Mouse (Mus musculus): Measurements from ENCODE around the gene Zkscan17. TPM values are rescaled to one million over a fixed set of nuclear protein-coding genes. Genes with fewer than 3 reads are reported as not detected.

Gene Zkscan17
- total RNA-seq (2023), result 19.4 TPM

DNA sequence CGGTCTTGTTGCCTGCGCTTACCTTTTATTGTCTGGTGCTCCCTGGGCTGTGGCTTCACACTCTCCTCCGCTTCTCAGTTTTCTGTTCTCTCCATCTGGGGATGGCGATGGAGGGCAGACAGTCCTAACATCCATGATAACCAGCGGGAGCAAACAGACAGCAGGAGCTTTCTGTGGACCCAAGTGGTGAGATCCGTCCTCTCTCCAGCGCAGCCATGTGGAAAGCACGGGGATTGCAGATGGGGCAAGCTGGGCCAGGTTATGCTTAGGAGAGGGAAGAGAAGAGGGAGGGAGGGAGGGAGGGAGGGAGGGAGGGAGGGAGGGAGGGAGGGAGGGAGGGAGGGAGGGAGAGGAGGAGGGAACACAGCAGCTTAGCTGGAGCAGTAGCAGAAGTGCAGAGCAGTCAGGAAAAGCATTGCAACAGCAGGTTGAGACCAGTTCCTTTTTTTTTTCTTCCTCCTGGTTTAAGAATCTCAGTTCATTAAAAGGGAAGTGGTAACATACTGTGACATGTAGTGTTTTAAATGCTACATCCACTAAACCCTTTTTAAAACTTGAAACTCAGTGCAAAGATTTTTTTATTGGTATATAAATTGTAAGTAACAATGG is at the start of gene Zkscan17:
Gene Zkscan17 (minus strand): TSS at position 280 of the 609 bp plus-strand sequence.

DNA sequence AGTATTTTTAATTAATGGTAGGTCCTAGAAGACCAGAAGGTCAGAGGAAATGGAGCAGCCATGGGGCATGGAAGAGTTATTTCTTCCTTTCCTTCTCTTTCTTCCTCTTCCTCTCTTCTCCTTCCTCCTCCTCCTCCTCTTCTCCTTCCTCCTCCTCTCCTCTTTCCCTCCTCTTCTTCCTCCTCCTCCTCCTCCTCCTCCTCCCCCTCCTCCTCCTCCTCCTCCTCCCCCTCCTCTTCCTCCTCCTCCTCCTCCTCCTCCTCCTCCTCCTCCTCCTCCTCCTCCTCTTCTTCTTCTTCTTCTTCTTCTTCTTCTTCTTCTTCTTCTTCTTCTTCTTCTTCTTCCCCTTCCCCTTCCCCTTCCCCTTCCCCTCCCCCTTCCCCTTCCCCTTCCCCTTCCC is 49.6 kb upstream of the Zkscan17 start, which contains the start of gene Olfr222:
Gene Olfr222 (minus strand): TSS at position 101 of the 400 bp plus-strand sequence.

DNA sequence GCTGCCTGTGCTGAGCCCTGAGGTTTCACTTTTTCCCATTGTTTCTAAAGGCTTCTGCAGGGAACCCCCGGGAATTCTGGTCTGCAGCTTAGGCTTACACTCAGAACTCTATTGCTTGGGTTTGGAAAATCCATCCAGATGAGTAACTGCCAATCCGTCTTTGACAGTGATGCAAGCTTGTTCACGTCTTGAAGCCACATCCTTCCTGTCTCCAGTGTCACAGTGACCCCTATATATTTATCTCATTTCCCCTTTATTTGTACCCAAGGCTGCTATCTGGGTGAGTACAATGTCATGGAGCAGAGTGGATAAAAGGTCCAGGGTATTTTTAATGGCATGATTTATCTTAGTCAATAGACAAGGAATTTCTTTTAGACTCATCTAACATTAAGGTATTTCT is 14.8 kb upstream of the Zkscan17 start, which contains the start of gene Nlrp3:
Gene Nlrp3 (plus strand): TSS at position 245 of the 400 bp plus-strand sequence.

GRCm38 (mm10) chr11:59472326-59472677 is 54.2 kb downstream of the Zkscan17 start, which contains the start of gene Zfp867:
Zfp867 (minus strand) TSS chr11:59472474.

DNA sequence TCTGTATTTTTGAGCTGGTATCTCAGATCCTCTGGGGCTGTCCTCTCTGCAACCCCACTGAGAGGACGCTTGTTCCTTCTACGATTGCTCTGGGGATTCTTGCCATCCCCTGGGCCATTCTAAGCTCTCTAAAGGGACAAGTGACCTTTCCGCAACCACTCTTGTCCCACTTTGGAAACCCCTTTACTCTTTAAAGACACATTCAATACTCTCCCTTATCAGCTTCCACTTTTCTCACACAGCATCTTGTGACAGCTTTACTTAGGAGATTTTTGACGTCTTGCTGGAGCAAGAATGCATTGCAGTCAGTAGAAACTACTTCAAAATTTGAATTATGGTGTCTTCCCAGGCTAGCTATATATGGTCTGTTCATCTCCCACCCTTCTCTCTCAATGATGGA is 75.5 kb downstream of the Zkscan17 start, which contains the start of gene Snap47:
Gene Snap47 (minus strand): TSS at position 101 of the 400 bp plus-strand sequence.

GRCm38 (mm10) chr11:59449741-59450229 is 76.8 kb downstream of the Zkscan17 start, which contains the start of gene Jmjd4:
Jmjd4 (plus strand) TSS chr11:59450045.

Other genes starting within 250 kb of the Zkscan17 start
- not detected for gene Wnt3a, start 236.0 kb downstream of the Zkscan17 start, total RNA-seq (2023)
- gene Wnt9a, start 219.8 kb downstream of the Zkscan17 start, total RNA-seq (2023), result not detected
- not detected for gene Prss38, start 151.1 kb downstream of the Zkscan17 start, total RNA-seq (2023)
- 9.1 TPM for gene Jmjd4, start 76.7 kb downstream of the Zkscan17 start, total RNA-seq (2023)
- 17.0 TPM for gene Snap47, start 75.6 kb downstream of the Zkscan17 start, total RNA-seq (2023)
- gene Zfp867, start 54.3 kb downstream of the Zkscan17 start, total RNA-seq (2023), result 3.3 TPM
- gene Nlrp3, start 14.8 kb upstream of the Zkscan17 start, total RNA-seq (2023), result 4.0 TPM
- not detected for gene Olfr222, start 49.5 kb upstream of the Zkscan17 start, total RNA-seq (2023)
- gene Olfr223, start 66.5 kb upstream of the Zkscan17 start, total RNA-seq (2023), result not detected
- 49.3 TPM for gene Mprip, start 134.6 kb upstream of the Zkscan17 start, total RNA-seq (2023)